Mouse (Mus musculus) megakaryocyte, embryonic 14.5 days (primary cell): ENCODE data around the gene Manbal. TPM values are rescaled to one million over a fixed set of nuclear protein-coding genes. Genes with fewer than 3 reads are reported as not detected.

Source experiments
- H3K27me3 ChIP-seq: replicated peaks from 2 replicates; pipeline ENCODE3; 2012; ENCODE audit warnings: inconsistent platforms
- H3K36me3 ChIP-seq: replicated peaks from 2 replicates; pipeline ENCODE3; 2012; ENCODE audit warnings: low read length, inconsistent platforms, mixed read lengths
- H3K4me1 ChIP-seq: 2 replicates; pipeline ENCODE4 v1.6.1; 2012; ENCODE audit warnings: inconsistent platforms
- H3K4me3 ChIP-seq: replicated peaks from 2 replicates; pipeline ENCODE3; 2012; ENCODE audit warnings: moderate library complexity, mild to moderate bottlenecking, inconsistent platforms
- H3K9me3 ChIP-seq: 2 replicates; pipeline ENCODE4 v1.6.1; 2012; ENCODE audit warnings: inconsistent platforms
- FLI1 ChIP-seq: IDR thresholded peaks from 2 replicates; pipeline ENCODE4 v1.6.1; 2012; ENCODE audit warnings: low read length, inconsistent platforms, mixed read lengths
- GATA1 ChIP-seq: IDR thresholded peaks from 3 replicates; pipeline ENCODE4 v1.6.1; 2012; ENCODE audit warnings: mixed read lengths, low read length, inconsistent platforms, borderline replicate concordance
- polyA plus RNA-seq: library from polyadenylated mRNA; stranded (reverse); fragments of >175 nt; gene quantifications from 2 replicates; pipeline ENCODE4 v1.2.3, GENCODE M21; 2012; ENCODE audit warnings: low replicate concordance; ENCODE audit not compliant: insufficient read depth

Manbal gene
- polyA plus RNA-seq, 1 experiment, result 42.3 TPM

DNA sequence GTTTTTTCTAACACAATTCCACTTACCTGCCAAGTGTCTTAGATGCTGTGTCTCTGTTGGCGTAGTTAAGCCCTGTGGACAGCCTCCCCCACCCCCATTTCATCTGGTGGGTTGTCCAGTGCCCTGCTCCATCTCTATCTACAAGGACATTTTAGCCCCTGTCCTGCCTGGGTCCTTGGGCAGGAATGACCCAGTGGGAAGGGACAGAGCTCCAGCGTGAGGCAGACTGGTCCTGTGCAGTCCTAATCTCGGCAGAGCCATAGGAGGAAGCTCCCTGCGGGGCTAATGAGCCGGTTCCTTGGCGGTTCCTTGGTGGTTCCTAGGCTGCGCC is 22.2 kb downstream of the Manbal start:
- Histone ChIP-seq H3K4me3 (no peak overlapping the region), H3K36me3 (peaks cover 93% of the 10 kb centered on the region), H3K4me1 (peaks cover 56% of the 10 kb centered on the region), H3K27me3 (no peaks in the 10 kb centered on the region), H3K9me3 (0 out of 2 replicates have a peak, but pooled peaks cover 3% of the 10 kb centered on the region)
- no peak for TF ChIP-seq FLI1
- TF ChIP-seq GATA1, result no peak

DNA sequence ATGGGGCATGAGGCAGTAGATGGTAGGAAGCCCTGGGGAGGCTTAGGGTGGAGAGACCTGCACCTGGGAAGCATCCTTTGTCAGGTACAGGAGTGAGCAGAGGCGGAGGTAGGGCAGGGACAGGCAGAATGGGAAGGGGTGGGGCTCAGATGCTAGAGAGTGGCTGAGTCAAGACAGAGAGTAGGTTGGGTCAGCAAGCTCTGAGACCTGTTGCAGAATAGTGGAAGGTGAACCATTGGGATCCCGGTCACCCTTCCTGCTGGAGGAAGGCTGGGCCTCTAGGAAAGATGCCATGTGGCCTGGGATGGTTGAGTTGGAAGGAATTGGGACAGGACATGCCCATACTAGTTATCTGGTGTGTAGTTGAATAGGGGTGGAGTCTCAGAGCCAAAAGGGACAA is 24.9 kb downstream of the Manbal start:
- Histone ChIP-seq H3K36me3 (peaks cover 93% of the 10 kb centered on the region), H3K4me3 (peak overlapping the region; percentile 40)

GRCm38 (mm10) chr2:157393549-157393948 is 26.2 kb downstream of the Manbal start:
- no peak overlapping the region for H3K4me3 ChIP-seq
- peaks cover 43% of the 10 kb centered on the region for H3K4me1 ChIP-seq
- H3K9me3 ChIP-seq, result peaks cover 8% of the 10 kb centered on the region
- TF ChIP-seq GATA1, result no peak
- TF ChIP-seq FLI1, result no peak
- no peaks in the 10 kb centered on the region for H3K27me3 ChIP-seq
- H3K36me3 ChIP-seq, result peaks cover 94% of the 10 kb centered on the region

More for the DNA sequence above, 24.9 kb downstream of the Manbal start:
- Histone ChIP-seq H3K27me3 (no peaks in the 10 kb centered on the region), H3K9me3 (0 out of 2 replicates have a peak, but pooled peaks cover 3% of the 10 kb centered on the region), H3K4me1 (peaks cover 47% of the 10 kb centered on the region)
- no peak for TF ChIP-seq GATA1
- TF ChIP-seq FLI1, result no peak

- Histone ChIP-seq H3K4me3 (no peak overlapping the region), H3K36me3 (peaks cover 86% of the 10 kb centered on the region), H3K4me1 (peaks cover 45% of the 10 kb centered on the region), H3K9me3 (peaks cover 8% of the 10 kb centered on the region), H3K27me3 (no peaks in the 10 kb centered on the region)
- no peak for TF ChIP-seq GATA1
- no peak for TF ChIP-seq FLI1
These were observed 27.5 kb downstream of the Manbal start for GRCm38 (mm10) chr2:157394868-157395267.

GRCm38 (mm10) chr2:157395371-157395770 is 28.0 kb downstream of the Manbal start:
- H3K4me3 ChIP-seq, result no peak overlapping the region
- H3K9me3 ChIP-seq, result peaks cover 8% of the 10 kb centered on the region
- no peaks in the 10 kb centered on the region for H3K27me3 ChIP-seq
- H3K4me1 ChIP-seq, result peaks cover 45% of the 10 kb centered on the region
- TF ChIP-seq FLI1 (no peak), GATA1 (no peak)
- H3K36me3 ChIP-seq, result peaks cover 81% of the 10 kb centered on the region

DNA sequence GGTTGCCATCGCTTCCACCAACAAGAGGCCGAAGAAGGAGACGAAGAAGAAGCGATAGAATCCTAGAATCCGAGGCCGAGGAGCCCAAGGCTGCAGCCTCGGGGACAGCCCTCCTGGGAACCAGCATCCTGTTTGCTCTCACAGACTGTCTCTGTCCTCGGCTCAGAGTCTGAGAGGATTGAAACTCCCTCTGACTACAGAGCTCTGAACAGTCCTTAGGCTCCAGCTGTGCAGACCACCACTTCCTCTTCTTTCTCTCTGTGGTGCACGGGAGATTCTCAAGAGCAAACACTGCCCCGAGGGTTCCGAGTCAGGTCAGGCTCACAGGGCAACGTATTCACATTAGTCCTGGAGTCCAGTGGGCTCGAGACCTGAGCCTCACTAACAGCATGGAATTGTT is 28.6 kb downstream of the Manbal start:
- no peaks in the 10 kb centered on the region for H3K27me3 ChIP-seq
- no peak for TF ChIP-seq GATA1
- peaks cover 75% of the 10 kb centered on the region for H3K36me3 ChIP-seq
- H3K4me1 ChIP-seq, result peaks cover 39% of the 10 kb centered on the region
- H3K4me3 ChIP-seq, result no peak overlapping the region
- H3K9me3 ChIP-seq, result peaks cover 8% of the 10 kb centered on the region

GRCm38 (mm10) chr2:157397376-157397775 is 30.0 kb downstream of the Manbal start:
- H3K4me1 ChIP-seq, result peaks cover 26% of the 10 kb centered on the region
- no peaks in the 10 kb centered on the region for H3K27me3 ChIP-seq
- H3K36me3 ChIP-seq, result peaks cover 62% of the 10 kb centered on the region
- no peak overlapping the region for H3K4me3 ChIP-seq
- TF ChIP-seq GATA1 (no peak), FLI1 (no peak)
- peaks cover 8% of the 10 kb centered on the region for H3K9me3 ChIP-seq

GRCm38 (mm10) chr2:157398539-157398938 is 31.1 kb downstream of the Manbal start:
- H3K4me1 ChIP-seq, result peaks cover 19% of the 10 kb centered on the region
- no peak for TF ChIP-seq FLI1
- TF ChIP-seq GATA1, result no peak
- H3K27me3 ChIP-seq, result no peaks in the 10 kb centered on the region
- H3K9me3 ChIP-seq, result peaks cover 7% of the 10 kb centered on the region
- H3K4me3 ChIP-seq, result no peak overlapping the region
- peaks cover 51% of the 10 kb centered on the region for H3K36me3 ChIP-seq

DNA sequence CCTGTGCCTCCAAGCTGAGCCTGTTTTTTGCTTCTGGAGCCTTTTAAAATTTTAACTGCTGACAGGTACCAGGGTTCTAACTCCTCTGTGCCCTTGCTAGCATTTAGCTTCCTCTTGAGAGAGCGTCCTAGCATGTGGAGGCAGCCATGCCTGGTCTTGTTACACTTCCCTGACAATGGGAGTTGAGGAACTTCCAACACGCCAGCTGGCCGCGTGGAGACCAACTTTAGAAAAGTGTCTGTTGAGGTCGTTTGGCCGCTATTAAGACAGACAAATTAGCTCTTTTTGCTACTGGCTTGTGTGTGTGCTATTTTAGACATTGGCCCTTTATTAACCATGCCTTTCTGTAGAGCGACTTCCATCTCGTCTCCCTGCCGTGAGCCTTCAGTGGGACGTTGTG is 32.4 kb downstream of the Manbal start:
- Histone ChIP-seq H3K4me1 (peaks cover 23% of the 10 kb centered on the region), H3K9me3 (peaks cover 5% of the 10 kb centered on the region), H3K36me3 (peaks cover 38% of the 10 kb centered on the region), H3K27me3 (no peaks in the 10 kb centered on the region), H3K4me3 (peak overlapping the region; percentile 8)
- no peak for TF ChIP-seq GATA1
- TF ChIP-seq FLI1, result no peak

- Histone ChIP-seq H3K27me3 (peaks cover 4% of the 10 kb centered on the region), H3K4me3 (no peak overlapping the region), H3K9me3 (peaks cover 5% of the 10 kb centered on the region), H3K36me3 (peaks cover 31% of the 10 kb centered on the region), H3K4me1 (peaks cover 27% of the 10 kb centered on the region)
- TF ChIP-seq GATA1, result no peak
- TF ChIP-seq FLI1, result no peak
These were observed 33.1 kb downstream of the Manbal start for GRCm38 (mm10) chr2:157400491-157400890.

GRCm38 (mm10) chr2:157401261-157401660 is 33.9 kb downstream of the Manbal start:
- peaks cover 8% of the 10 kb centered on the region for H3K27me3 ChIP-seq
- H3K9me3 ChIP-seq, result peaks cover 5% of the 10 kb centered on the region
- H3K4me3 ChIP-seq, result no peak overlapping the region
- peaks cover 34% of the 10 kb centered on the region for H3K4me1 ChIP-seq
- H3K36me3 ChIP-seq, result peaks cover 24% of the 10 kb centered on the region
- no peak for TF ChIP-seq FLI1
- TF ChIP-seq GATA1, result no peak
